In the genomic region with DNA sequence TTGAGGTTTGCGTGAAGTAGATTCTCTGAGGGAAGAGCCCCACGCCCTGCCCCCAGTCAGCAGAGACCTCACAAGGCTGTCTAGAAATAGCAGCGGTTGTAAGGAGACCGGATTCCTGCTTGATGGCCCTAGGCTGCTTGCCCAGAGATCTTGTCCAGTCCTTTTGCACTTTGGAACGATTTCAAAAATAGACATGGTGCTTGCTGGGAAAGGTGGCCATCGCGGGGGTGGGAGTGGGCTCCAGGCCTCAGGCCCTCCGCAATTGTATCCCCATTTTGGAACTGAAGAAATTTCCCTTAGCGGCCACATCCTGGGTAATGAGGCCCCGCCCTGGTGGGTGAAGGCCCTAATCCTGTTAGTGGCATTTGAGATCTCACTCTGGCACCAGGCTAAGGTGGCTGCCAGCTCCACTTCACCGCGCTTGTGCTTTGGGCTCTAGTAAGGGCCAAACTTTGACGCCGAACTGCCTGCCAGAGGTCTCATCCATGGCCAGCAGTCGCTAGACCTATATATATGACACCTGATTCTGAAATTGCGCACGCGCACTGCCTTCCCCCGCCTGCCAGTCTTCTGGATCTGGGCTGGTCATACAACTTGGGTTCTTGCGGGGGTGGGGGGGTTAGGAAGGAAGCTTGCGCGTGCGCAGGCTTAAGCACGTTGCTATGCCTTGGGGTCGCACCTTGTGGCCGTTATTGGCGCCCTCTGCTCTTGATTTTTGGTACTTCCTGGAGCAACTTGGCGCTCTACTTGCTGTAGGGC, we compare ENCODE assay signal across 8 mouse cellular contexts. TPM values are rescaled to one million over a fixed set of nuclear protein-coding genes. Genes with fewer than 3 reads are reported as not detected.
DNase-seq lines count a peak whose midpoint lies in the region; ATAC-seq lines count a peak whose summit lies in the region.

No protein-coding gene starts in this region.

- ATAC-seq in hindbrain, embryonic 14.5 days (ENCODE audit: low FRiP score): peak; percentile 56

- H3K36me3 ChIP-seq in hindbrain, embryonic 14.5 days (replicated peaks; ENCODE audit: control insufficient read depth, insufficient read depth): peaks cover 36% of the 10 kb centered on the region
- H3K36me3 ChIP-seq in macrophage (ENCODE audit: inconsistent target): peaks cover 34% of the 10 kb centered on the region

- under 1% methylated on average over 28 of the region's 28 CpGs for WGBS in hindbrain, embryonic 14.5 days
- 2% methylated on average over 28 of the region's 28 CpGs for WGBS in macrophage (ENCODE audit: missing documents)

- peak overlapping the region; percentile 89 for H3K4me3 ChIP-seq in hindbrain, embryonic 14.5 days (replicated peaks; ENCODE audit: low read length)
- peak overlapping the region; percentile 97 for H3K4me3 ChIP-seq in macrophage (ENCODE audit: inconsistent target)

- H3K79me2 ChIP-seq in macrophage (ENCODE audit: inconsistent target): peaks cover 46% of the 10 kb centered on the region

- peak overlapping the region; percentile 87 for H3K9ac ChIP-seq in hindbrain, embryonic 14.5 days

- peak; percentile 90 for DNase-seq in ZHBTc4 (ENCODE audit: low read depth, low spot score)
- DNase-seq in cerebellum, postnatal 14 days: peak; percentile 72 to 82
- peak; percentile 42 to 43 for DNase-seq in frontal cortex, postnatal 36 days (ENCODE audit: low spot score in 2 of 2)
- peak; percentile 74 for DNase-seq in hindbrain, embryonic 14.5 days (ENCODE audit: low spot score)
- peak; percentile 29 to 31 for DNase-seq in layer of hippocampus, postnatal 36 days
- DNase-seq in right cerebral cortex, adult 2 months (ENCODE audit: low spot score in 2 of 2): peak; percentile 39 to 59
- DNase-seq in urinary bladder, postnatal 14 days (ENCODE audit: low spot score): peak; percentile 58

- no peaks in the 10 kb centered on the region; the same call in 1 of the 2 replicates for H3K4me1 ChIP-seq in hindbrain, embryonic 14.5 days (replicated peaks; ENCODE audit: control insufficient read depth, insufficient read depth, low read length)

- no peaks in the 10 kb centered on the region for H3K27me3 ChIP-seq in hindbrain, embryonic 14.5 days (ENCODE audit: control insufficient read depth, insufficient read depth, low read length)

- H3K4me2 ChIP-seq in hindbrain, embryonic 14.5 days (replicated peaks): peak overlapping the region; percentile 99

- no peaks in the 10 kb centered on the region for H3K9me3 ChIP-seq in hindbrain, embryonic 14.5 days (ENCODE audit: control insufficient read depth, low read length)

- peak overlapping the region; percentile 90 for H3K27ac ChIP-seq in hindbrain, embryonic 14.5 days
- peak overlapping the region; percentile 92 for H3K27ac ChIP-seq in macrophage

RNA-seq across cellular contexts. Expression of a gene that starts 5.4 kb away (rescaled TPM):
- 545 and 632 TPM in 2 replicates for polyA plus RNA-seq in hindbrain, embryonic 14.5 days (2014; fragmentation: Nextera tagmentation; extraction: Ambion mirVana)
- total RNA-seq in layer of hippocampus, postnatal 36 days (2021): 100 to 1,000 TPM; 286 to 311 TPM
- total RNA-seq in macrophage (2018; cell fraction: chromatin; rRNA removed): 100 to 1,000 TPM in 4 of 26 experiments, 10 to 100 TPM in 22; 28.3 to 140 (median 69.6) TPM
- total RNA-seq in macrophage (2018; cell fraction: cytosol; rRNA removed): 100 to 1,000 TPM; 342 to 466 (median 395) TPM
- total RNA-seq in macrophage (2018; cell fraction: nucleus; rRNA removed): 100 to 1,000 TPM in 25 of 26 experiments, 10 to 100 TPM in 1; 83.2 to 291 (median 163) TPM
- 352 to 860 TPM (median 417 TPM) in 3 replicates for polyA plus RNA-seq in macrophage (2018)

RNA-seq across cellular contexts. Expression of a gene that starts 14.3 kb away (rescaled TPM):
- polyA plus RNA-seq in hindbrain, embryonic 14.5 days (2014; fragmentation: Nextera tagmentation; extraction: Ambion mirVana): 0.19 and 0.29 TPM in 2 replicates
- not detected for total RNA-seq in layer of hippocampus, postnatal 36 days (2021)
- total RNA-seq in macrophage (2018; cell fraction: chromatin; rRNA removed): not detected
- total RNA-seq in macrophage (2018; cell fraction: cytosol; rRNA removed): not detected
- not detected for total RNA-seq in macrophage (2018; cell fraction: nucleus; rRNA removed)
- polyA plus RNA-seq in macrophage (2018): not detected in 3 replicates

RNA-seq across cellular contexts. Expression of a gene that starts 50.8 kb away (rescaled TPM):
- polyA plus RNA-seq in hindbrain, embryonic 14.5 days (2014; fragmentation: Nextera tagmentation; extraction: Ambion mirVana): 36.1 and 43.8 TPM in 2 replicates
- total RNA-seq in layer of hippocampus, postnatal 36 days (2021): 10 to 100 TPM; 36.9 to 37.2 TPM
- 10 to 100 TPM; 33.1 to 80.2 (median 55.2) TPM for total RNA-seq in macrophage (2018; cell fraction: chromatin; rRNA removed)
- total RNA-seq in macrophage (2018; cell fraction: cytosol; rRNA removed): 10 to 100 TPM; 42.8 to 68.4 (median 52.3) TPM
- 10 to 100 TPM; 32.7 to 63.1 (median 45.6) TPM for total RNA-seq in macrophage (2018; cell fraction: nucleus; rRNA removed)
- 41.4 to 101 TPM (median 42.4 TPM) in 3 replicates for polyA plus RNA-seq in macrophage (2018)

RNA-seq across cellular contexts. Expression of a gene that starts 50.8 kb away (rescaled TPM):
- polyA plus RNA-seq in hindbrain, embryonic 14.5 days (2014; fragmentation: Nextera tagmentation; extraction: Ambion mirVana): 12.7 and 13.0 TPM in 2 replicates
- 10 to 100 TPM; 16.2 to 16.4 TPM for total RNA-seq in layer of hippocampus, postnatal 36 days (2021)
- total RNA-seq in macrophage (2018; cell fraction: chromatin; rRNA removed): 100 to 1,000 TPM in 12 of 26 experiments, 10 to 100 TPM in 14; 23.0 to 137 (median 96.7) TPM
- total RNA-seq in macrophage (2018; cell fraction: cytosol; rRNA removed): 10 to 100 TPM; 15.7 to 33.8 (median 24.0) TPM
- 10 to 100 TPM; 23.1 to 91.3 (median 62.5) TPM for total RNA-seq in macrophage (2018; cell fraction: nucleus; rRNA removed)
- polyA plus RNA-seq in macrophage (2018): 16.3 to 29.8 TPM (median 23.7 TPM) in 3 replicates

Comparison
In these comparisons a context has a peak if more than half of its experiments do, and no peak if none do; other contexts are left out.
1. Peak in every context shown above with its lines: DNase-seq, ATAC-seq, H3K4me3 ChIP-seq and H3K27ac ChIP-seq.
2. DNase-seq: peak in every context shown above with its lines; median percentile 90 in ZHBTc4; 77 in cerebellum, postnatal 14 days; 74 in hindbrain, embryonic 14.5 days; 58 in urinary bladder, postnatal 14 days; 49 in right cerebral cortex, adult 2 months; 42 in frontal cortex, postnatal 36 days; 30 in layer of hippocampus, postnatal 36 days.